Mouse (Mus musculus) common myeloid progenitor, adult 5-6 weeks (primary cell): ENCODE data around the gene Gm10644. TPM values are rescaled to one million over a fixed set of nuclear protein-coding genes. Genes with fewer than 3 reads are reported as not detected.
A peak's percentile ranks its signal among the peaks of the same experiment; 100 is the strongest.

Experiments
- ATAC-seq: replicated peaks from 2 replicates; pipeline ENCODE4 v1.8.0; 2016; ENCODE audit warnings: low read depth, mild to moderate bottlenecking, moderate TSS enrichment, inconsistent platforms; ENCODE audit not compliant: poor library complexity, severe bottlenecking
- total RNA-seq: library from RNA; stranded (forward); fragments of 200-1000, 187-1606 nt; gene quantifications from 2 replicates; pipeline ENCODE4 v1.2.3, GENCODE M21; 2017

Gene Gm10644
- total RNA-seq, 1 experiment from 2014 or later, result 0.05 TPM

DNA sequence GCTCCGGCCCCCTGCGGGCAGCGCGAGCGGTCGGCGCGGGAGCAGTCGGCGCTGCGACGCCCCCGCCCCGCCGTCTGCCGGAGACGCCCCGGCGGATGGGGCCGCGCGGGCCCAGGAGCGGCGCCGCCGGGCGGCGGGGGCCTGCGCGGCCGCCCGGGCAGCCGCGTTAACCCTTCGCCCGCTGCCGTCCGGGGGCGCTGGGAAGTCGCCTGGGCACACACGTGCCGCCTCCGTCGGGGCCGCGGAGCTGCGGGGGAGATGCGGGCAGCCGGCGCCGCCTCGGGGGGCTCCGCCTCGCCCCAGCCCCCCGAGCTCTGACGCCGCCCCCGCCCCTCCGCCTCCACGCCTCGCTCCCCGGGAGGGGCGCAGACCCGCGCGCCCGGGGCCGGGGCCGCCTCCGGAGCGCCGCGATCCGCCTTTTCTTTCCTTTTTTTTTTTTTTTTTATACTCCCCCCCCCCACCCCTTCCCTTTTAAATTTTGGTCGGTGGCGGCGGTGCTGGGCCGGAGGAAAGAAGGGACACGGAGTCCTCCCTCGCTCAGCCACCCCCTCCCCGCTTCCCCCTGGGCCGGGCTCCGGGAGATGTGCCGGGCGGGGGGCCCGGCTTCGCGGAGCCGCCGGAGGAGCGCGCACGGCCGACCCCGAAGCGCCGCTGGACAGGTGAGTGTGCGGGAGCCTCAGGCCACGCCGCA, 54.6 kb downstream of the Gm10644 start:
- no peak for ATAC-seq

DNA sequence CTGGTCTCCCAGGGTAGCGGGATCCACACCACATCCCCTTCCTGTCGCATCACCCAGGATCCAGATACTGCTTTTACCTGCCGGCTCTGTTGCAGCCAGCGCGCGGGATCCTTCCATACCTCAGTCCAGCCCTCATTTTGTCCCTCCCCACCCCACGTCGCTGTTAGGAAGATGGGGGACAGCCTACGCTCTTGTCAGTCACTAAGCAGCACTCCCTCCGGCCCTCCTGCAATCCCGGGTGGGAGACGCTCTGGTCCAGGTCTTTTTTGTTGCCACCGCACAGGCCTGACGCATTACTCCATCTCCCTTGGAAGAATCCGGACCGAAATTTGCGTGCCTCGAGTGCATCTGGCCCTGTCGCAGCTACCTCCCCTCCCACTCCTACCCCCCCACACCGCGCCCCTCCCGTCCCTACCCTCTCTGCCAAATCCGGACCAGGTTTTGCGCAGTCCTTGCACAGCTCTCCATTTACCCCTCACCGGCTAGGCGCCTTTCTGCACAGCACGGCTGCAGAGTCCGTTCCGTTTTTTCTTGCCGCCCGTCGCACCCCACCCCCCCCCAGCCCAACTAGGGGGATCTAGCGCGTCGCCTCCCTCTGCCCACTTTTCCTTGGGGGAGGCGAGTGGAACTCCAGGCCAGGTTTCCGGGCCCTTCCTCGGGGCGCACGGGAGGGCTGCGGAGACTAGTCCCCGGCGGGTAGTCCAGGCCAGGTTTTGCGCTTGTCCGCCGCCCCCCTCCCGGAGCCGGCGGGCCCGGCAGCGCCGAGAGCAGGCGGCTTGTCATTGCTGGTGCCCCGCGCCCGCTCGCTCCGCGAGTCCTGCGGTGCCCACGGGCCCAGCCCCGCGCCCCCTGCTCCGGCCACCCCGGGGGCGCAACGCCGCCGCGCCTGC, 55.4 kb downstream of the Gm10644 start, which contains the start of gene Adgrl1:
TSS of gene Adgrl1 (plus strand) at position 743 of the 890 bp plus-strand sequence.
- peak; percentile 55 for ATAC-seq

DNA sequence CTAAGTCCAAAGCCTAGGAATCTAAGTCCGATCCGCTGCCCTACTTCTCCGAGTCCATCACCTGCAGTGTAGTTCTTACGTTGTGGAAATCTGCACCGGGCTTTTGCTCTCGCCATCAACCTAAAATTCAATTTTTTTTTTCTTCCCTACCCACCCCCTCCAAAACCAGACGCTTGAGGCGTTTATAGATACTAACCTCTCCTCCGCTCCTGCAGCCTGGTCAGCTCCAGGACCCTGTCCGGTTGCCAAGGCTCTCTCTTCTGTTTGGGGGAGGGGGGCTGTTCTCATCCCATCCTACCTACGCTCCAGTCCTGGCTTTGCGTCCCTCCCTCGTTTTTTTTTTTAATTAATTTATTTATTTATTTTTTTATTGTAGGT, 56.0 kb downstream of the Gm10644 start:
- ATAC-seq, result peak; percentile 23

GRCm38 (mm10) chr8:83898456-83898855, 56.5 kb downstream of the Gm10644 start:
- no peak for ATAC-seq

DNA sequence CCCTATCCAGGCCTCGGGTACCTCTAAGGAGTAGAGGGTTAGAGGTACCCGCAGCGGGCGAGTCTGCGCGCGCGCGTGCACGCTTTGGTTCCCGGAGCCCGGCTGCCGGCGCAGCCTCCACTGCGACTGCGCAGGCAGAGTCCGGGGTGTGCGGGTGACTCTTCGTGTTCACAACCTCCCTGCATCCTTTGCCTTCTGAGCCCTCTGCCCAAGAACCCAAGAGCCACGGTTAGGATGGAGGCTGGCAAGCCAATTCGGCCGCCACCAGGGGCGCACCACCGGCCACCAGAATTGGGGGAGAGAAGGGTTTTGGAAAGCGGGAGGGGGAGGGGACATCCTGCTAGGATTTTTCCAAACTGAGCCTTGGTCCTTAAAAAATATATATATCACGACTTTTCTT, 57.8 kb downstream of the Gm10644 start:
- ATAC-seq, result no peak

GRCm38 (mm10) chr8:83896461-83896860, 58.5 kb downstream of the Gm10644 start:
- ATAC-seq, result no peak

- peak; percentile 53; the same call in 1 of the 2 replicates for ATAC-seq
These were observed 59.1 kb downstream of the Gm10644 start for GRCm38 (mm10) chr8:83895894-83896293.

DNA sequence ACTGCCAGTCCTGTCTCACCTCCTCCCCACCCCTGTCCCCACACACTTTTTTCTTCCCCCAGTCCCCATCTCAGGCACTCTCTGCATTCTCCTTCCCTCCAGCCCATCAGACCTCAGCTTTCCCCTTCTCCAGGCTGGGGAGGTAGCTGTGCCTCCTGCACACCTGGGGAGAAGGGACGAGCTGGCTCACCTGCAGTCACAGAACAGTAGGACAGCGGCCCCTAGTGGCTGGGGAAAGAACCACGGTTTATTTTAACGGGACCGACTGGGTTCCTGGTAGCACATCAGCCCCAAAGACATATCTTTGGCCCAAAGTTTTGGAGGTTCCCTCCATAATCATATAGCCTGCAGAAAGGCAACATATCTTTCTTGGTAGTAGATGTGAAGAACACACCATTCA, 61.1 kb downstream of the Gm10644 start:
- 0 out of 2 replicates have a peak, but pooled peaks have one; percentile 33 for ATAC-seq

- ATAC-seq, result no peak
These were observed 62.9 kb downstream of the Gm10644 start for GRCm38 (mm10) chr8:83892061-83892460.

GRCm38 (mm10) chr8:83888409-83888808, 66.6 kb downstream of the Gm10644 start:
- ATAC-seq, result no peak

Other genes starting within 250 kb of the Gm10644 start
- 109 and 124 TPM in 2 replicates for gene Ddx39, start 240.0 kb downstream of the Gm10644 start, total RNA-seq
- gene Adgre5, start 213.9 kb downstream of the Gm10644 start, total RNA-seq, result 15.0 and 15.2 TPM in 2 replicates
- 4.0 and 6.1 TPM in 2 replicates for gene Adgrl1, start 55.1 kb downstream of the Gm10644 start, total RNA-seq
- 20.7 and 33.8 TPM in 2 replicates for gene Asf1b, start 302 bp upstream of the Gm10644 start, total RNA-seq
- gene Prkaca, start 17.8 kb upstream of the Gm10644 start, total RNA-seq, result 26.6 and 28.1 TPM in 2 replicates
- gene Samd1, start 42.5 kb upstream of the Gm10644 start, total RNA-seq, result 42.2 and 48.2 TPM in 2 replicates
- gene 1700067K01Rik, start 46.3 kb upstream of the Gm10644 start, total RNA-seq, result 1.4 TPM in 1 of 2 replicates, not detected in the other
- not detected in 2 replicates for gene 2210011C24Rik, start 57.0 kb upstream of the Gm10644 start, total RNA-seq
- gene Palm3, start 66.3 kb upstream of the Gm10644 start, total RNA-seq, result not detected in 2 replicates
- gene Il27ra, start 87.4 kb upstream of the Gm10644 start, total RNA-seq, result 5.5 and 7.5 TPM in 2 replicates
- not detected in 2 replicates for gene Rln3, start 89.8 kb upstream of the Gm10644 start, total RNA-seq
- 2.9 and 4.8 TPM in 2 replicates for gene Gm10643, start 109.9 kb upstream of the Gm10644 start, total RNA-seq
- gene Rfx1, start 111.6 kb upstream of the Gm10644 start, total RNA-seq, result 3.1 and 5.3 TPM in 2 replicates
- 10.2 and 18.9 TPM in 2 replicates for gene Dcaf15, start 149.6 kb upstream of the Gm10644 start, total RNA-seq
- gene Podnl1, start 170.8 kb upstream of the Gm10644 start, total RNA-seq, result not detected in 2 replicates
- 3.9 and 6.2 TPM in 2 replicates for gene Cc2d1a, start 192.7 kb upstream of the Gm10644 start, total RNA-seq
- gene 4930432K21Rik, start 192.8 kb upstream of the Gm10644 start, total RNA-seq, result 1.3 and 1.7 TPM in 2 replicates
- not detected in 2 replicates for gene Nanos3, start 230.0 kb upstream of the Gm10644 start, total RNA-seq